In genomic region chr7:141222696-141223215, GRCm38 (mm10) we compare ENCODE assay signal across 9 mouse cellular contexts. TPM values are rescaled to one million over a fixed set of nuclear protein-coding genes. Genes with fewer than 3 reads are reported as not detected.
A peak's percentile ranks its signal among the peaks of the same experiment; 100 is the strongest.
DNase-seq lines count a peak whose midpoint lies in the region; ATAC-seq lines count a peak whose summit lies in the region.
"Had no signal": no experiment of that assay in that cellular context is flagged by ENCODE, and none has a peak within 500 bp of the region (broad histone marks: within the 10 kb centered on the region; RNA-seq: fewer than 3 reads in every experiment).

No protein-coding gene starts in this region.

- intact Hi-C loops in gastrocnemius, postnatal 36 days (cut with DNase I): no loop called here

- H3K9me3 ChIP-seq in heart, embryonic 15.5 days (replicated peaks): no peaks in the 10 kb centered on the region
- no peaks in the 10 kb centered on the region for H3K9me3 ChIP-seq in hindbrain, embryonic 13.5 days
- H3K9me3 ChIP-seq in midbrain, embryonic 11.5 days (ENCODE audit: control insufficient read depth, low read length): no peaks in the 10 kb centered on the region

- no peak for DNase-seq in heart, adult 8-10 months (ENCODE audit: low spot score)
- peak; percentile 19 for DNase-seq in MN1 (ENCODE audit: low spot score)
- DNase-seq in midbrain, embryonic 11.5 days (ENCODE audit: low spot score, missing footprints): peak; percentile 56
- DNase-seq in adrenal gland, postnatal 36 days: no peak
- no peak for DNase-seq in embryo, embryonic 11 days
- DNase-seq in gastrocnemius, postnatal 36 days: no peak
- DNase-seq: lung, postnatal 14 days had no signal

- H3K27me3 ChIP-seq in heart, embryonic 15.5 days: no peaks in the 10 kb centered on the region
- no peaks in the 10 kb centered on the region for H3K27me3 ChIP-seq in hindbrain, embryonic 13.5 days
- no peaks in the 10 kb centered on the region for H3K27me3 ChIP-seq in midbrain, embryonic 11.5 days (ENCODE audit: control insufficient read depth, insufficient read depth, low read length)

- no peak for ATAC-seq in heart, embryonic 15.5 days (replicated peaks; ENCODE audit: insufficient number of reproducible peaks, insufficient read depth, low FRiP score, low read depth)
- no peak for ATAC-seq in hindbrain, embryonic 13.5 days (ENCODE audit: low FRiP score)
- ATAC-seq in midbrain, embryonic 11.5 days (ENCODE audit: low FRiP score): no peak

- H3K4me2 ChIP-seq in heart, embryonic 15.5 days: peak overlapping the region; percentile 89
- H3K4me2 ChIP-seq in hindbrain, embryonic 13.5 days: peak overlapping the region; percentile 67
- H3K4me2 ChIP-seq in midbrain, embryonic 11.5 days: no peak overlapping the region

- WGBS in heart, embryonic 15.5 days: 74% methylated on average over 4 of the region's 4 CpGs
- WGBS in hindbrain, embryonic 13.5 days: 92% methylated on average over 4 of the region's 4 CpGs
- 96% methylated on average over 4 of the region's 4 CpGs for WGBS in midbrain, embryonic 11.5 days

- peak overlapping the region; percentile 89 for H3K27ac ChIP-seq in heart, embryonic 15.5 days
- H3K27ac ChIP-seq in hindbrain, embryonic 13.5 days: peak overlapping the region; percentile 83; the same call in 1 of the 2 replicates
- no peak overlapping the region for H3K27ac ChIP-seq in midbrain, embryonic 11.5 days (ENCODE audit: low read depth, low read length)

- H3K36me3 ChIP-seq in heart, embryonic 15.5 days: no peaks in the 10 kb centered on the region
- peaks cover 13% of the 10 kb centered on the region for H3K36me3 ChIP-seq in hindbrain, embryonic 13.5 days
- H3K36me3 ChIP-seq in midbrain, embryonic 11.5 days (ENCODE audit: control insufficient read depth, insufficient read depth, low read length): 0 out of 2 replicates have a peak, but pooled peaks cover 2% of the 10 kb centered on the region

- peaks cover 28% of the 10 kb centered on the region for H3K4me1 ChIP-seq in heart, embryonic 15.5 days (replicated peaks)
- peaks cover 23% of the 10 kb centered on the region for H3K4me1 ChIP-seq in hindbrain, embryonic 13.5 days (replicated peaks)
- H3K4me1 ChIP-seq in midbrain, embryonic 11.5 days (ENCODE audit: control insufficient read depth, insufficient read depth, low read length): peaks cover 12% of the 10 kb centered on the region

- no peak overlapping the region for H3K9ac ChIP-seq in heart, embryonic 15.5 days
- peak overlapping the region; percentile 67; the same call in 1 of the 2 replicates for H3K9ac ChIP-seq in hindbrain, embryonic 13.5 days
- no peak overlapping the region for H3K9ac ChIP-seq in midbrain, embryonic 11.5 days (ENCODE audit: low read length)

- H3K4me3 ChIP-seq in heart, embryonic 15.5 days: no peak overlapping the region; the same call in 1 of the 2 replicates
- no peak overlapping the region for H3K4me3 ChIP-seq in hindbrain, embryonic 13.5 days
- H3K4me3 ChIP-seq in midbrain, embryonic 11.5 days (ENCODE audit: low read depth, low read length): no peak overlapping the region

RNA-seq across cellular contexts. Expression of gene Phrf1, which starts 5.8 kb away (rescaled TPM):
- 36.7 and 44.9 TPM in 2 replicates for polyA plus RNA-seq in heart, embryonic 15.5 days (2015; fragmentation: Nextera tagmentation; extraction: Ambion mirVana)
- total RNA-seq in heart, adult 8-10 months (2022): 10 to 100 TPM; 26.2 to 38.2 (median 31.9) TPM
- polyA plus RNA-seq in hindbrain, embryonic 13.5 days (2015; fragmentation: Nextera tagmentation; extraction: Ambion mirVana): 77.1 and 78.9 TPM in 2 replicates
- polyA plus RNA-seq in midbrain, embryonic 11.5 days (2014; fragmentation: Nextera tagmentation; extraction: Ambion mirVana): 59.6 and 78.3 TPM in 2 replicates
- total RNA-seq in adrenal gland, postnatal 36 days (2021): 10 to 100 TPM; 70.5 to 89.3 TPM
- 10 to 100 TPM; 19.2 to 20.6 TPM for total RNA-seq in gastrocnemius, postnatal 36 days (2021)

RNA-seq across cellular contexts. Expression of gene Rassf7, which starts 7.1 kb away (rescaled TPM):
- polyA plus RNA-seq in heart, embryonic 15.5 days (2015; fragmentation: Nextera tagmentation; extraction: Ambion mirVana): 11.4 and 18.4 TPM in 2 replicates
- total RNA-seq in heart, adult 8-10 months (2022): under 1 TPM in 3 of 4 experiments, not detected in 1; 0.66 to 0.90 (median 0.73) TPM
- polyA plus RNA-seq in hindbrain, embryonic 13.5 days (2015; fragmentation: Nextera tagmentation; extraction: Ambion mirVana): 27.4 and 32.9 TPM in 2 replicates
- 33.5 and 38.3 TPM in 2 replicates for polyA plus RNA-seq in midbrain, embryonic 11.5 days (2014; fragmentation: Nextera tagmentation; extraction: Ambion mirVana)
- 1 to 10 TPM; 3.6 to 4.1 TPM for total RNA-seq in adrenal gland, postnatal 36 days (2021)
- total RNA-seq in gastrocnemius, postnatal 36 days (2021): under 1 TPM in 1 of 2 experiments, not detected in 1; 0.59 TPM

RNA-seq across cellular contexts. Expression of gene Lmntd2, which starts 8.9 kb away (rescaled TPM):
- polyA plus RNA-seq in heart, embryonic 15.5 days (2015; fragmentation: Nextera tagmentation; extraction: Ambion mirVana): 0.23 and 0.58 TPM in 2 replicates
- not detected for total RNA-seq in heart, adult 8-10 months (2022)
- 1.2 and 1.8 TPM in 2 replicates for polyA plus RNA-seq in hindbrain, embryonic 13.5 days (2015; fragmentation: Nextera tagmentation; extraction: Ambion mirVana)
- 2.1 and 2.5 TPM in 2 replicates for polyA plus RNA-seq in midbrain, embryonic 11.5 days (2014; fragmentation: Nextera tagmentation; extraction: Ambion mirVana)
- under 1 TPM; 0.13 TPM for total RNA-seq in adrenal gland, postnatal 36 days (2021)
- not detected for total RNA-seq in gastrocnemius, postnatal 36 days (2021)

RNA-seq across cellular contexts. Expression of gene Lrrc56, which starts 28.8 kb away (rescaled TPM):
- polyA plus RNA-seq in heart, embryonic 15.5 days (2015; fragmentation: Nextera tagmentation; extraction: Ambion mirVana): 2.7 and 4.0 TPM in 2 replicates
- total RNA-seq in heart, adult 8-10 months (2022): 1 to 10 TPM; 1.8 to 3.4 (median 3.0) TPM
- 10.3 and 11.2 TPM in 2 replicates for polyA plus RNA-seq in hindbrain, embryonic 13.5 days (2015; fragmentation: Nextera tagmentation; extraction: Ambion mirVana)
- 7.5 and 8.8 TPM in 2 replicates for polyA plus RNA-seq in midbrain, embryonic 11.5 days (2014; fragmentation: Nextera tagmentation; extraction: Ambion mirVana)
- total RNA-seq in adrenal gland, postnatal 36 days (2021): 1 to 10 TPM; 4.7 to 8.8 TPM
- total RNA-seq in gastrocnemius, postnatal 36 days (2021): 1 to 10 TPM; 2.0 to 2.1 TPM

RNA-seq across cellular contexts. Expression of gene Hras, which starts 29.0 kb away (rescaled TPM):
- polyA plus RNA-seq in heart, embryonic 15.5 days (2015; fragmentation: Nextera tagmentation; extraction: Ambion mirVana): 74.4 and 92.5 TPM in 2 replicates
- total RNA-seq in heart, adult 8-10 months (2022): 100 to 1,000 TPM in 1 of 4 experiments, 10 to 100 TPM in 3; 81.0 to 107 (median 87.7) TPM
- 109 and 118 TPM in 2 replicates for polyA plus RNA-seq in hindbrain, embryonic 13.5 days (2015; fragmentation: Nextera tagmentation; extraction: Ambion mirVana)
- 86.1 and 103 TPM in 2 replicates for polyA plus RNA-seq in midbrain, embryonic 11.5 days (2014; fragmentation: Nextera tagmentation; extraction: Ambion mirVana)
- total RNA-seq in adrenal gland, postnatal 36 days (2021): 10 to 100 TPM; 89.1 to 93.9 TPM
- 100 to 1,000 TPM; 148 to 163 TPM for total RNA-seq in gastrocnemius, postnatal 36 days (2021)

Comparison
In these comparisons a context has a peak if more than half of its experiments do, and no peak if none do; other contexts are left out.
1. DNase-seq: peak in MN1 (single experiment) and midbrain, embryonic 11.5 days (single experiment); none in heart, adult 8-10 months (single experiment), adrenal gland, postnatal 36 days (0 of 2), embryo, embryonic 11 days (single experiment) and gastrocnemius, postnatal 36 days (0 of 2).